Mouse (Mus musculus) stomach, adult 2 months (tissue): ENCODE data around the gene Atp6v0a2. TPM values are rescaled to one million over a fixed set of nuclear protein-coding genes. Genes with fewer than 3 reads are reported as not detected.

Source experiments
- polyA plus RNA-seq: library from polyadenylated mRNA; depleted of rRNA; stranded (reverse); fragments of >200 nt; gene quantifications from 2 replicates; pipeline ENCODE4 v1.2.3, GENCODE M21; 2012; rRNA removed

The Atp6v0a2 gene
- polyA plus RNA-seq: 23.6 and 24.4 TPM in 2 replicates

GRCm38 (mm10) chr5:124628448-124629363 is at the start of gene Atp6v0a2:
Gene Atp6v0a2 (plus strand): TSS chr5:124628576.

DNA sequence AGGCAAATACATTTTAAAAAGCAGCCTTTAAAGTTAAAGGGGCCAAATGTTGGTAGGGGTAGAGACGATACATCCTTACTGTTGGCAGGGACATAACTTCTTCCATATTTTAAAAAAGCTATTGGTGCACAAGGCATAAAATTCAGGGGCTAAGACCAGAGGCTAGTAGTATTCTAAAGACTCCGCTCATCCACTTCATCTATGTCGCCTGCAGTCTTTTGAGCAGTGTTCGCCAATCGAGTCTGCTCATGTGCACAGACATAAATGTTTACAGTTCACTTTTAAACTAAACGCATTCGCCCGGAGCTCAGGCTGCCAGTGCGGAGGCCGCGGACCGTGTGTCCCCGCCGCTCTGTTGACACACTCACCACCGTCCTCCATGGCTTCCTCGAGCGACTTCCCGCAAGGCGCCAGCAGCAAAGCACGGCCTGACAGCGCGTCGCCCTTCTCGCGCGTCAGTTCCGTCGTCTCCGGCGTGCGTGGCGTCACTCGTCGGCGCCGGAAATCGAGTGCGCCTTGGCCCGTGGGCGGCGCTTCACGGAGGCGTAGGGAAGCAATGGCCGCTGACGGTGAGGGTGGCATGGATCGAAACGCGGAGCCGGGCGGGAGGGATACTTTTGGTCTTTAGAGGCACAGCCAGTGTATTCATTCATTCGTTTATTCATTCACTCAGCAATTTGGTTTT is 49.6 kb upstream of the Atp6v0a2 start, which contains the start of the genes Eif2b1 and Gtf2h3:
Gene Eif2b1 (minus strand): TSS at position 499 of the 685 bp plus-strand sequence.
Gene Gtf2h3 (plus strand): TSS at position 508 of the 685 bp plus-strand sequence.

DNA sequence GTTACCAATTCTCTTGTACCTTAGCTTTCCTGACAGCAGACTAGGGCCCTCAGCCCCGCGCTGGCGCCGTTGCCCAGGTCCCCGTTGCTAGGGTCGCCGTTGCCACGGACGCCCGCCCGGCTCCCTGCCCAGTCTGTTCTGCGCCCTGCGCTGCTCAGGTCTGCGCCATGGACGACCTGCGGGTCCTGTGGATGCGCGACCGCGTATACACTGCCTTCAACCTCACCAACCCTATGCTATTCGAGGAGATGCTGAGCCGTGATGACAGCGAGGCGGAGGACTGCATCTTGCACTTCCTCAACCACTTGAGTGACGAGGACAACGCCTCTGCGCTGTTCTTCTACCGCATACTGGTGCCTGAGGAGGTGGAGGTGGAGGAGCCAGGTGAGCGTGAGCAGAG is 96.6 kb downstream of the Atp6v0a2 start, which contains the start of gene Dnah10:
Gene Dnah10 (plus strand): TSS at position 89 of the 400 bp plus-strand sequence.

Other genes starting within 250 kb of the Atp6v0a2 start
- 2.2 and 2.6 TPM in 2 replicates for gene Sbno1, start 202.6 kb upstream of the Atp6v0a2 start, polyA plus RNA-seq
- gene Kmt5a, start 188.6 kb upstream of the Atp6v0a2 start, polyA plus RNA-seq: 37.3 and 38.1 TPM in 2 replicates
- gene Rilpl2, start 150.2 kb upstream of the Atp6v0a2 start, polyA plus RNA-seq: 7.1 and 8.3 TPM in 2 replicates
- 0.38 and 0.57 TPM in 2 replicates for gene Snrnp35, start 145.4 kb upstream of the Atp6v0a2 start, polyA plus RNA-seq
- gene Rilpl1, start 97.2 kb upstream of the Atp6v0a2 start, polyA plus RNA-seq: 3.3 and 3.9 TPM in 2 replicates
- gene Tmed2, start 87.9 kb upstream of the Atp6v0a2 start, polyA plus RNA-seq: 62.2 and 109 TPM in 2 replicates
- 5.0 and 6.3 TPM in 2 replicates for gene Ddx55, start 75.7 kb upstream of the Atp6v0a2 start, polyA plus RNA-seq
- 10.1 and 10.7 TPM in 2 replicates for gene Eif2b1, start 49.4 kb upstream of the Atp6v0a2 start, polyA plus RNA-seq
- gene Gtf2h3, start 49.4 kb upstream of the Atp6v0a2 start, polyA plus RNA-seq: 10.6 and 12.0 TPM in 2 replicates
- gene Dnah10, start 96.5 kb downstream of the Atp6v0a2 start, polyA plus RNA-seq: 0.05 and 0.08 TPM in 2 replicates
- 4.9 and 6.0 TPM in 2 replicates for gene Ccdc92, start 233.8 kb downstream of the Atp6v0a2 start, polyA plus RNA-seq
- 6.7 and 8.9 TPM in 2 replicates for gene Zfp664, start 234.1 kb downstream of the Atp6v0a2 start, polyA plus RNA-seq